Mouse (Mus musculus) liver, adult (tissue): ENCODE measurements around the gene Ccl25.

ENCODE experiments used
- GATA4 ChIP-seq: IDR thresholded peaks from 2 replicates; pipeline ENCODE4 v1.6.1; 2014; ENCODE audit warnings: mild to moderate bottlenecking, low read length; ENCODE audit not compliant: insufficient replicate concordance

Ccl25 gene

DNA sequence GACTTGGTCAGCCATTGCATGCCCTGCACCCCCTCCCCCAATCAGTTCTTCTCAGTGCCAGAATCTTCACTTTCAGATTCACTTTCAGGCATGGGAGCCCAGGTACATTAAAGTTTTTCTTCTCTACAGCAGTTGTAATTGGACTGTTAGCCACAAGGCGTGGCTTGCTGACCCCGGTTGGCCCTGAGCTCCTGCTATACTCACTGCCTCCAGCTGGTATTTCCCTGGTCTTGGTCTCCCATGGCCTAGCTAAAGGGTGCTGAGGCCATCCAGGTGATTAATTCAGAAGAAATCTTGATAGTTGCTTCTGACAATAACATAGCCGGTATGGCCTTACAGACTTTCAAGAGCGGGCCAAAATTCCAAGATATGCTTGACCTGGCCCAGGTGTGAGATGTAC, 43.5 kb downstream of the Ccl25 start:
- TF ChIP-seq GATA4: no peak

DNA sequence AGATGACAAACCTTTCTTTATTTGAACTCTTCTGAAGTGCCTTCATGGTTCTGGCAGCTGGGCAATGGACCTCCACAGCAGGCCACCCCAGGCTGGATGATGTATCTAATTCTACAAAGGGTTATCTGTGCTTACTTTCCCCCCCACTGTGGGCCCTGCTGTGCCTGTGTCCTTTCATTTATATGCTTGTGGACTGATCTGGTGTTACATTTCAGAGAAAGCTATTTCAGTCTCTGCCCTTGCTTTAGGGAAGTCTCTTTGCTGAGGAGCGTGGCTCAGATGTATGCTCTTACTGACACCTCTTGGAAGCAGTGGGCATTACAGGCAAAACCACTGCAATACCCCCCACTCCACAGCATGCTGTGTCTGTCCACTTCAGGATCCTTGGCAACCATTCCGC, 45.1 kb downstream of the Ccl25 start:
- TF ChIP-seq GATA4: no peak

DNA sequence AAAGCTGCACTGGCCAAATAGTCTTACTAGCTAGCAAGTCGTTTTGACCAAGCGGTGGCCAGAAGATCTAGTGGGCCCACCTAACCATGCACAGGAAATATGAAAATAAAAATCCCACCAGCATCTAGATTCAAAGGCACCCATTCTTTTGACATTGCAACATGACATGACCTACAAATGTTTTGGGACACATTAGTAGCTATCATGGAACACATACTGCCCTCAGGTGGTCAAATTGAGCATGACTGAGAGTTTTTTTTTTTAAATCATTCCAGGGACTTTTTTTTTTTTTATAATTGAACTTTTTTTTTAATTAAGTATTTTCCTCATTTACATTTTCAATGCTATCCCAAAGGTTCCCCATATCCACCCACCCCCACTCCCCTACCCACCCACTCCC, 47.6 kb downstream of the Ccl25 start:
- TF ChIP-seq GATA4: no peak

- no peak for TF ChIP-seq GATA4
Measured at GRCm38 (mm10) chr8:4401442-4401841, 76.4 kb downstream of the Ccl25 start.

DNA sequence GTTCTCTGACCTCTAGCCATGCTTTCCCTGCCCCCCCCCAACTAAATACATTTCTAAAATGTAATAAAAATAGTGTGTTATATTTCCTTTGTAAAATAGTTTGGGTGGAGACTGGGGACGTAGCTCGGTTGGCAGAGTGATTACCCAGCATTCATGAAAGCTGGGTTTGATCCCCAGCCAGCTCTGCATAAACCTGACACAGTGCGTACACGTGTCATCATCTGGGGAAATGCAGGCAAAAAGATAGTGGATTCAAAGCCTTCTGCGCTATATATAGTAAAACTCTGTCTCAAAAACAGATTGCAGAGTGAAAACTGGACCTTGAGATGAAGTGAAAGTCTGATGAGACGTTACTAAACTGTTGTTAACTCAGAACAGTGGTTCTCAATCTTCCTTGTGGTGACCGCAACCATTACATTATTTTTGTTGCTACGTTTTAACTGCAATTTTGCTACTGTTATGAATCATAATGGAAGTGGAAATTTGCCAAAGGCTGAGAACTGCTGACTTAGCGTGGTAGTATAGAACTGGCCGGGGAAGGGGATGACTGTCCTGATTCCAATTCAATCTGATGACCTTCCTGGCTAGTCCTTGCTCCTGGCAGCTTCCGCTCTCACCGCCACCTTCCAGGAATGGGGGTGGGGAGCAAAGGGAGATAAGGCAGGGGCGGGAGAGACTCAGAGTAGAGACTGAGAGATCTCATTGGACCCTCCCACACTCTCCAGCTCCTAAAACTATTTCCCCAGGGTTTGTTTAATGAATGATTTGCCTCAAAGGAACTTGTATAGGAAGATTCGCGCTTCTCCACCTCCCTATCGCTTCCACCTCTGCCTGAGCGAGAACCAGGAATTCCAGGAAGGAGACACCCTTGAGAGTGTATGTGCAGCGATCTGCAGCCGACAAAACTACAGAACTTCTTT, 79.2 kb downstream of the Ccl25 start:
- TF ChIP-seq GATA4: peak; percentile 56; the same call in 1 of the 2 replicates

GRCm38 (mm10) chr8:4404880-4405261, 79.9 kb downstream of the Ccl25 start:
- TF ChIP-seq GATA4: no peak
